Comparison of ENCODE assay signal across 9 mouse cellular contexts in the genomic region with DNA sequence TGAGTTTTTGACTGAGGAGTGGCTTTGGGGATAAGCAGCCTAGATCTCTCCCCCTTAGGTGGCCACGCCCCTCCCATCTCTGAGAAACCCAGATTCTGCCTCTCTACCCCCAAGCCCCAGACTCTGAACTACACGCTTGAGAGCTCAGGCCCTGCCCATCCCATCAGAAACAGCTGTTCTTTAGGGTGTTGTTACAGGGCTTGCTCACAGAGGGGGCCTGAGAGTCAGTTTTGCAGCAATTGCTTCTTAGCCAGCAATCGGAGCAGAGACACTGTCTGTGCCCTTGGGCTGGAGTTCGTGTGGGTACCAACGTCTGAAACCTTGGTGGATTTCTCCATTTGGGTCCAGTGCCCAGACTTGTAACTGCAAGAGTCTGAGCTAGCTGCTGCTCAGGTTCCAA. TPM values are rescaled to one million over a fixed set of nuclear protein-coding genes. Genes with fewer than 3 reads are reported as not detected.
DNase-seq lines count a peak whose midpoint lies in the region; ATAC-seq lines count a peak whose summit lies in the region.
"Had no signal": no experiment of that assay in that cellular context is flagged by ENCODE, and none has a peak within 500 bp of the region (broad histone marks: within the 10 kb centered on the region; RNA-seq: fewer than 3 reads in every experiment).

No protein-coding gene starts in this region.

- no peak overlapping the region for H3K4me2 ChIP-seq in forebrain, embryonic 11.5 days (ENCODE audit: low read depth, low read length, severe bottlenecking)
- H3K4me2 ChIP-seq: liver, embryonic 15.5 days had no signal

- peak; percentile 30 for DNase-seq in urinary bladder, postnatal 25 days (ENCODE audit: low spot score)
- DNase-seq in urinary bladder, adult 2 months (ENCODE audit: low spot score) = no peak
- DNase-seq in forebrain, embryonic 11.5 days (ENCODE audit: low spot score) = peak; percentile 78
- DNase-seq in heart, postnatal 36 days = peak; percentile 29 to 41
- peak; percentile 19 to 30 for DNase-seq in layer of hippocampus, postnatal 25 days (ENCODE audit: extremely low spot score in 1 of 2, low spot score in 1 of 2)
- DNase-seq in lung, postnatal 4 days = peak; percentile 62 to 66
- peak; percentile 61 to 71 for DNase-seq in right cerebral cortex, adult 2 months (ENCODE audit: low spot score in 2 of 2)

- peaks cover 28% of the 10 kb centered on the region for H3K27me3 ChIP-seq in forebrain, embryonic 11.5 days (ENCODE audit: control insufficient read depth, insufficient read depth, low read length)

- no peak overlapping the region for H3K4me3 ChIP-seq in forebrain, embryonic 11.5 days (ENCODE audit: low read depth, low read length)
- H3K4me3 ChIP-seq: liver, embryonic 15.5 days had no signal

- ATAC-seq in forebrain, embryonic 11.5 days (replicated peaks; ENCODE audit: low FRiP score) = peak; percentile 45
- no peak for ATAC-seq in inflammation-experienced regulatory T-cells, adult 6 months

- H3K4me1 ChIP-seq in forebrain, embryonic 11.5 days (replicated peaks; ENCODE audit: control insufficient read depth, insufficient read depth, low read length) = peaks cover 21% of the 10 kb centered on the region; the same call in 1 of the 2 replicates
- H3K4me1 ChIP-seq: liver, embryonic 15.5 days had no signal

- 2% methylated on average over 5 of the region's 5 CpGs for WGBS in forebrain, embryonic 11.5 days

- H3K9me3 ChIP-seq in forebrain, embryonic 11.5 days (ENCODE audit: control insufficient read depth, low read length) = no peaks in the 10 kb centered on the region
- H3K9me3 ChIP-seq: liver, embryonic 15.5 days had no signal

- no peaks in the 10 kb centered on the region for H3K36me3 ChIP-seq in forebrain, embryonic 11.5 days (ENCODE audit: control insufficient read depth, insufficient read depth, low read length)
- H3K36me3 ChIP-seq: liver, embryonic 15.5 days had no signal

- intact Hi-C loops in heart, postnatal 36 days (cut with DNase I) = no loop called here

- H3K27ac ChIP-seq in forebrain, embryonic 11.5 days (ENCODE audit: low read depth, low read length) = no peak overlapping the region
- H3K27ac ChIP-seq: liver, embryonic 15.5 days had no signal

- H3K9ac ChIP-seq in forebrain, embryonic 11.5 days (ENCODE audit: low read length) = no peak overlapping the region
- H3K9ac ChIP-seq: liver, embryonic 15.5 days had no signal

RNA-seq across cellular contexts. Expression of a gene that starts 1.5 kb away (rescaled TPM):
- polyA plus RNA-seq in urinary bladder, adult 2 months (2012; rRNA removed) = 0.56 and 1.5 TPM in 2 replicates
- polyA plus RNA-seq in forebrain, embryonic 11.5 days (2014; fragmentation: Nextera tagmentation; extraction: Ambion mirVana) = 1.5 and 1.7 TPM in 2 replicates
- total RNA-seq in heart, postnatal 36 days (2021) = 1 to 10 TPM; 1.1 to 2.6 TPM
- 10 to 100 TPM; 22.9 to 27.2 TPM for total RNA-seq in layer of hippocampus, postnatal 25 days (2021)
- polyA plus RNA-seq in inflammation-experienced regulatory T-cells, adult 6 months (2017; shearing (Covaris generic)) = under 1 TPM in 1 of 3 experiments, not detected in 2; 0.08 TPM
